Mouse (Mus musculus): ENCODE measurements around the gene Atxn2l. TPM values are rescaled to one million over a fixed set of nuclear protein-coding genes. Genes with fewer than 3 reads are reported as not detected.

The Atxn2l gene
- polyA plus RNA-seq, 1 experiment from 2014 or later, result 76.8 TPM

- no peak overlapping the region for H3K4me2 ChIP-seq (replicated peaks)
- H3K4me3 ChIP-seq, result no peak overlapping the region
- no peaks in the 10 kb centered on the region for H3K27me3 ChIP-seq
- H3K9ac ChIP-seq, result no peak overlapping the region
- H3K27ac ChIP-seq, result no peak overlapping the region
- H3K36me3 ChIP-seq, result no peaks in the 10 kb centered on the region
- WGBS, result 83% methylated on average over 5 of the region's 5 CpGs
- ATAC-seq (ENCODE audit: low FRiP score), result no peak
- 0 out of 2 replicates have a peak, but pooled peaks cover 4% of the 10 kb centered on the region for H3K4me1 ChIP-seq
- H3K9me3 ChIP-seq (replicated peaks), result no peaks in the 10 kb centered on the region
Measured at GRCm38 (mm10) chr7:126458225-126458624, 45.0 kb downstream of the Atxn2l start.

GRCm38 (mm10) chr7:126456382-126457266 is 46.6 kb downstream of the Atxn2l start:
- H3K4me3 ChIP-seq, result no peak overlapping the region
- no peak for ATAC-seq (ENCODE audit: low FRiP score)
- no peak overlapping the region for H3K27ac ChIP-seq
- H3K27me3 ChIP-seq, result no peaks in the 10 kb centered on the region
- 87% methylated on average over 17 of the region's 17 CpGs for WGBS
- no peaks in the 10 kb centered on the region for H3K4me1 ChIP-seq
- H3K36me3 ChIP-seq, result no peaks in the 10 kb centered on the region
- no peak overlapping the region for H3K9ac ChIP-seq
- no peaks in the 10 kb centered on the region for H3K9me3 ChIP-seq (replicated peaks)
- H3K4me2 ChIP-seq (replicated peaks), result no peak overlapping the region

GRCm38 (mm10) chr7:126455242-126455641 is 48.0 kb downstream of the Atxn2l start:
- H3K4me3 ChIP-seq, result no peak overlapping the region
- H3K36me3 ChIP-seq, result no peaks in the 10 kb centered on the region
- no peak for ATAC-seq (ENCODE audit: low FRiP score)
- no peaks in the 10 kb centered on the region for H3K27me3 ChIP-seq
- H3K9me3 ChIP-seq (replicated peaks), result no peaks in the 10 kb centered on the region
- 80% methylated on average over 2 of the region's 2 CpGs for WGBS
- H3K4me2 ChIP-seq (replicated peaks), result no peak overlapping the region
- no peak overlapping the region for H3K9ac ChIP-seq
- no peaks in the 10 kb centered on the region for H3K4me1 ChIP-seq
- no peak overlapping the region for H3K27ac ChIP-seq

- WGBS, result 80% methylated on average over 7 of the region's 7 CpGs
- Histone ChIP-seq H3K27me3 (no peaks in the 10 kb centered on the region), H3K36me3 (peaks cover under 1% of the 10 kb centered on the region; the same call in 1 of the 2 replicates), H3K4me2 (replicated peaks) (no peak overlapping the region), H3K9me3 (replicated peaks) (no peaks in the 10 kb centered on the region), H3K9ac (no peak overlapping the region), H3K4me1 (no peaks in the 10 kb centered on the region), H3K27ac (no peak overlapping the region), H3K4me3 (no peak overlapping the region)
- no peak for ATAC-seq (ENCODE audit: low FRiP score)
Measured at GRCm38 (mm10) chr7:126453861-126454260, 49.4 kb downstream of the Atxn2l start.

GRCm38 (mm10) chr7:126452244-126452643 is 51.0 kb downstream of the Atxn2l start:
- H3K27me3 ChIP-seq, result no peaks in the 10 kb centered on the region
- 91% methylated on average over 3 of the region's 3 CpGs for WGBS
- no peak for ATAC-seq (ENCODE audit: low FRiP score)

GRCm38 (mm10) chr7:126450641-126451040 is 52.6 kb downstream of the Atxn2l start:
- 92% methylated on average over 6 of the region's 6 CpGs for WGBS
- Histone ChIP-seq H3K36me3 (peaks cover 19% of the 10 kb centered on the region), H3K4me3 (no peak overlapping the region), H3K27me3 (no peaks in the 10 kb centered on the region), H3K4me1 (no peaks in the 10 kb centered on the region), H3K9ac (no peak overlapping the region), H3K4me2 (replicated peaks) (no peak overlapping the region), H3K9me3 (replicated peaks) (no peaks in the 10 kb centered on the region), H3K27ac (no peak overlapping the region)
- no peak for ATAC-seq (ENCODE audit: low FRiP score)

More at GRCm38 (mm10) chr7:126452244-126452643, 51.0 kb downstream of the Atxn2l start:
- Histone ChIP-seq H3K4me3 (no peak overlapping the region), H3K4me2 (replicated peaks) (no peak overlapping the region), H3K9me3 (replicated peaks) (no peaks in the 10 kb centered on the region), H3K4me1 (no peaks in the 10 kb centered on the region), H3K36me3 (peaks cover 6% of the 10 kb centered on the region; the same call in 1 of the 2 replicates), H3K27ac (no peak overlapping the region), H3K9ac (no peak overlapping the region)

GRCm38 (mm10) chr7:126449991-126450390 is 53.2 kb downstream of the Atxn2l start:
- Histone ChIP-seq H3K4me3 (no peak overlapping the region), H3K9ac (no peak overlapping the region), H3K27me3 (no peaks in the 10 kb centered on the region), H3K27ac (no peak overlapping the region), H3K9me3 (replicated peaks) (no peaks in the 10 kb centered on the region), H3K4me2 (replicated peaks) (no peak overlapping the region), H3K36me3 (peaks cover 26% of the 10 kb centered on the region), H3K4me1 (no peaks in the 10 kb centered on the region)
- WGBS, result 89% methylated on average over 18 of the region's 18 CpGs
- ATAC-seq (ENCODE audit: low FRiP score), result no peak

- Histone ChIP-seq H3K9ac (no peak overlapping the region), H3K27ac (no peak overlapping the region), H3K36me3 (peaks cover 37% of the 10 kb centered on the region), H3K9me3 (replicated peaks) (no peaks in the 10 kb centered on the region), H3K4me1 (no peaks in the 10 kb centered on the region), H3K4me3 (no peak overlapping the region), H3K27me3 (no peaks in the 10 kb centered on the region), H3K4me2 (replicated peaks) (no peak overlapping the region)
- 92% methylated on average over 19 of the region's 19 CpGs for WGBS
- ATAC-seq (ENCODE audit: low FRiP score), result no peak
Measured at GRCm38 (mm10) chr7:126448481-126448880, 54.8 kb downstream of the Atxn2l start.

GRCm38 (mm10) chr7:126446217-126446616 is 57.0 kb downstream of the Atxn2l start:
- Histone ChIP-seq H3K4me1 (no peaks in the 10 kb centered on the region), H3K9ac (0 out of 2 replicates have a peak overlapping the region, but pooled peaks have one; percentile 8), H3K27ac (no peak overlapping the region), H3K36me3 (peaks cover 47% of the 10 kb centered on the region), H3K4me2 (replicated peaks) (no peak overlapping the region), H3K9me3 (replicated peaks) (no peaks in the 10 kb centered on the region), H3K27me3 (no peaks in the 10 kb centered on the region), H3K4me3 (no peak overlapping the region)
- ATAC-seq (ENCODE audit: low FRiP score), result no peak
- 95% methylated on average over 21 of the region's 21 CpGs for WGBS

- Histone ChIP-seq H3K27ac (no peak overlapping the region), H3K9ac (no peak overlapping the region), H3K9me3 (replicated peaks) (no peaks in the 10 kb centered on the region), H3K36me3 (peaks cover 47% of the 10 kb centered on the region), H3K4me2 (replicated peaks) (no peak overlapping the region), H3K4me3 (no peak overlapping the region), H3K4me1 (no peaks in the 10 kb centered on the region), H3K27me3 (no peaks in the 10 kb centered on the region)
- no peak for ATAC-seq (ENCODE audit: low FRiP score)
- WGBS, result 88% methylated on average over 15 of the region's 15 CpGs
Measured at GRCm38 (mm10) chr7:126445104-126445815, 58.0 kb downstream of the Atxn2l start.

- WGBS, result 92% methylated on average over 9 of the region's 9 CpGs
- no peak overlapping the region for H3K4me3 ChIP-seq
- no peak overlapping the region for H3K4me2 ChIP-seq (replicated peaks)
- no peak for ATAC-seq (ENCODE audit: low FRiP score)
- no peaks in the 10 kb centered on the region for H3K27me3 ChIP-seq
- peaks cover 47% of the 10 kb centered on the region for H3K36me3 ChIP-seq
- H3K4me1 ChIP-seq, result no peaks in the 10 kb centered on the region
- no peak overlapping the region for H3K9ac ChIP-seq
- H3K27ac ChIP-seq, result no peak overlapping the region
- no peaks in the 10 kb centered on the region for H3K9me3 ChIP-seq (replicated peaks)
Measured at GRCm38 (mm10) chr7:126444536-126444935, 58.7 kb downstream of the Atxn2l start.

GRCm38 (mm10) chr7:126443997-126444396 is 59.2 kb downstream of the Atxn2l start:
- no peaks in the 10 kb centered on the region for H3K9me3 ChIP-seq (replicated peaks)
- 89% methylated on average over 10 of the region's 10 CpGs for WGBS
- ATAC-seq (ENCODE audit: low FRiP score), result no peak

More at GRCm38 (mm10) chr7:126443997-126444396, 59.2 kb downstream of the Atxn2l start:
- Histone ChIP-seq H3K27me3 (no peaks in the 10 kb centered on the region), H3K4me3 (no peak overlapping the region), H3K4me2 (replicated peaks) (no peak overlapping the region), H3K36me3 (peaks cover 47% of the 10 kb centered on the region), H3K4me1 (no peaks in the 10 kb centered on the region), H3K9ac (no peak overlapping the region), H3K27ac (no peak overlapping the region)

All from hindbrain, embryonic 12.5 days (tissue).